Mouse (Mus musculus) limb, embryonic 11.5 days (tissue): Measurements from ENCODE around the gene Ptgs1. TPM values are rescaled to one million over a fixed set of nuclear protein-coding genes. Genes with fewer than 3 reads are reported as not detected.

ENCODE experiments used
- ATAC-seq: fragments of 200-750 bp; cut with Nextera tagmentation; 2 replicates; pipeline ENCODE4 v1.8.0; 2017; ENCODE audit warnings: low read depth; ENCODE audit not compliant: insufficient number of reproducible peaks, low FRiP score, low TSS enrichment
- DNase-seq: peaks from one replicate; pipeline ENCODE4 v3.0.0-alpha.2; 2015; ENCODE audit warnings: low spot score
- H3K27ac ChIP-seq: fragments of 300-500 bp; sonication (generic); replicated peaks from 2 replicates; pipeline ENCODE4 v1.5.1; 2014; ENCODE audit warnings: low read depth, mild to moderate bottlenecking, low read length
- H3K27me3 ChIP-seq: fragments of 300-500 bp; sonication (generic); 2 replicates; pipeline ENCODE4 v1.6.1; 2014; ENCODE audit warnings: mild to moderate bottlenecking, low read length, mixed read lengths; ENCODE audit not compliant: control insufficient read depth, insufficient read depth
- H3K36me3 ChIP-seq: fragments of 300-500 bp; sonication (generic); 2 replicates; pipeline ENCODE4 v1.6.1; 2014; ENCODE audit warnings: mild to moderate bottlenecking, low read length, moderate library complexity, mixed read lengths; ENCODE audit not compliant: control insufficient read depth, insufficient read depth
- H3K4me1 ChIP-seq: fragments of 300-500 bp; sonication (generic); 2 replicates; pipeline ENCODE4 v1.6.1; 2014; ENCODE audit warnings: low read length, mixed read lengths; ENCODE audit not compliant: control insufficient read depth, insufficient read depth
- H3K4me2 ChIP-seq: fragments of 300-500 bp; sonication (generic); 2 replicates; pipeline ENCODE4 v1.6.1; 2014; ENCODE audit warnings: low read depth, mild to moderate bottlenecking, moderate library complexity; ENCODE audit not compliant: severe bottlenecking
- H3K4me3 ChIP-seq: fragments of 300-500 bp; sonication (generic); 2 replicates; pipeline ENCODE4 v1.5.1; 2014; ENCODE audit warnings: low read depth, low read length
- H3K9ac ChIP-seq: fragments of 300-500 bp; sonication (generic); 2 replicates; pipeline ENCODE4 v1.6.1; 2014; ENCODE audit warnings: mild to moderate bottlenecking, low read length
- H3K9me3 ChIP-seq: fragments of 300-500 bp; sonication (generic); 2 replicates; pipeline ENCODE4 v1.6.1; 2016; ENCODE audit warnings: low read length; ENCODE audit not compliant: control insufficient read depth
- WGBS: fragments of 180-500 bp; shearing (Covaris S2); extraction: QIAGEN DNeasy Blood & Tissue Kit; methylation state at CpG from one replicate; pipeline ENCODE4 v1.1.7; 2014; 5-methylcytosine and 5-hydroxymethylcytosine counted together
- polyA plus RNA-seq: library from polyadenylated mRNA; unstranded; fragments of >200 nt; fragmentation: Nextera tagmentation; extraction: Ambion mirVana; gene quantifications from 2 replicates; pipeline ENCODE4 v1.2.1, GENCODE M21; 2014

Ptgs1 gene
- polyA plus RNA-seq, 1 experiment from 2014 or later: 4.0 TPM

GRCm38 (mm10) chr2:36210796-36211195 lies 19.4 kb upstream of the Ptgs1 start:
- ATAC-seq: no peak
- DNase-seq: peak; percentile 67
- 2% methylated on average over 28 of the region's 34 CpGs for WGBS
- no peaks in the 10 kb centered on the region for H3K9me3 ChIP-seq
- peaks cover 24% of the 10 kb centered on the region for H3K4me1 ChIP-seq
- 0 out of 2 replicates have a peak overlapping the region, but pooled peaks have one; percentile 3 for H3K4me3 ChIP-seq
- H3K27me3 ChIP-seq: peaks cover 5% of the 10 kb centered on the region; the same call in 1 of the 2 replicates
- H3K27ac ChIP-seq: no peak overlapping the region
- no peak overlapping the region for H3K9ac ChIP-seq
- H3K36me3 ChIP-seq: no peaks in the 10 kb centered on the region
- H3K4me2 ChIP-seq: peak overlapping the region; percentile 7; the same call in 1 of the 2 replicates

DNA sequence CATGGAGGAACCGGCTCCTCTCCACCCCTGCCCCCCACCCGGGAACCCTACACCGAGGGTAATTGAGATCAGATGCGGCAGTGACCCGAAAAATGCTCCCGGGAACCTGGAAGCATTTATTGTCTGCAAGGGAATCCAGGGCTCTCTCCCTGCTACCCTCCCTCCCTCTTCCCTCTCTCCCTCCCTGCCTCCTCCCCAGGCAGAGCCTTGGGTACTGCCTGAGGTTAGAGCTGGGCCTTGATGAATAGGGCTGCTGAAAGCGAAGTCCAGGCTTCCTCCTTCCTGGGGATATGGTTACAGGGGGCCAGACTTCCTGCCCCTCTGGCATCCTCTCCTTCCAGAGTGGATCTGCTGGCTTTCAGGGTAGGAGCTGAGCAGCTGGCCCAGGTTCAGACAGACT lies 18.4 kb upstream of the Ptgs1 start:
- peak; percentile 33; the same call in 1 of the 2 replicates for ATAC-seq
- Histone ChIP-seq H3K36me3 (no peaks in the 10 kb centered on the region), H3K9me3 (no peaks in the 10 kb centered on the region), H3K27me3 (peaks cover 5% of the 10 kb centered on the region; the same call in 1 of the 2 replicates), H3K4me2 (peak overlapping the region; percentile 24; the same call in 1 of the 2 replicates), H3K4me1 (peaks cover 23% of the 10 kb centered on the region), H3K27ac (no peak overlapping the region), H3K9ac (peak overlapping the region; percentile 27; the same call in 1 of the 2 replicates), H3K4me3 (no peak overlapping the region)
- WGBS: 3% methylated on average over 7 of the region's 7 CpGs
- peak; percentile 77 for DNase-seq

DNA sequence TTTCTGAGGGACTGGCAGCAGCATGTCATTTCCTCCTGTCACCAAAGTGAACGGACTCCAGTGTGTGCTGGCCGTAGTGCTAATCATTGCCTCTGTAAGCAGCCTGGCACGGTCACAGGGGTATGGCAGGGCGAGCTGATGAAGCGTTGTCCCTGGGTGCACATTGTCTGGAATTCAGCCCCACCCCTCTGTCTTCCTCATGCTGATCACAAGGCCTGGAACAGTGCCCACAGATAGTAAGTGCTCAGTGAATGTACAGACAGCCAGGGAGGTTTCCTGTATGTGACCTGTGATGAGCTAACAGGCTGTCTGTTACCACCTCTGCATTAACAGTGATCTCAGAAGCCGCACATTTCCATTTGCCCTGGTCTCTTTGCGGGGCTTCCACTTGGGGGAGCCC lies 17.1 kb upstream of the Ptgs1 start:
- peaks cover 17% of the 10 kb centered on the region for H3K4me1 ChIP-seq
- H3K9ac ChIP-seq: no peak overlapping the region
- no peak for ATAC-seq
- no peaks in the 10 kb centered on the region for H3K36me3 ChIP-seq
- WGBS: 70% methylated on average over 7 of the region's 7 CpGs
- H3K4me3 ChIP-seq: no peak overlapping the region
- H3K4me2 ChIP-seq: no peak overlapping the region
- no peaks in the 10 kb centered on the region for H3K9me3 ChIP-seq
- no peak overlapping the region for H3K27ac ChIP-seq
- peaks cover 5% of the 10 kb centered on the region; the same call in 1 of the 2 replicates for H3K27me3 ChIP-seq
- no peak for DNase-seq

DNA sequence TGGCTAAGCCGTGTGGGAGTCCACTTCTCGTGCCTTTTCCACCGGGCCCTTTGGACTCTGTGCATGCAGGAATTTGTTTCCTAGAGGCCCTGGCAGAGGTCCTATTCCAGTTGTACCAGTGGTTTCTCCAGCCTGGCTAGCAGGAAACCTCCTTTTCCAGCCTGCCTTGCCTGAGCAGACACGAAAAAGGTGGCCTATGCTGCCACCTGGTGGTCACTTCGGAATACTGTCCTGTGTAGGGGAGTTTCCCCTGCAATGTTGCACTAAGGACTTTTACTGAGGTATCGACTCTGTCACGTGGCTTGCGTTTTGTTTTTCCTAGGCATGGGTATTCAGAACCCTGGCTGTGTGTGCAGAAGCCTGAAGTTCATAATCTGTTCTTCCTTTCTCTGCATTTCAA lies 16.2 kb upstream of the Ptgs1 start:
- H3K9me3 ChIP-seq: no peaks in the 10 kb centered on the region
- no peak overlapping the region for H3K27ac ChIP-seq
- peaks cover 17% of the 10 kb centered on the region for H3K4me1 ChIP-seq
- H3K36me3 ChIP-seq: no peaks in the 10 kb centered on the region
- DNase-seq (peak; percentile 95), ATAC-seq (peak; percentile 65)
- H3K4me3 ChIP-seq: no peak overlapping the region
- peaks cover 5% of the 10 kb centered on the region; the same call in 1 of the 2 replicates for H3K27me3 ChIP-seq
- H3K9ac ChIP-seq: no peak overlapping the region
- 8% methylated on average over 8 of the region's 8 CpGs for WGBS
- H3K4me2 ChIP-seq: no peak overlapping the region

DNA sequence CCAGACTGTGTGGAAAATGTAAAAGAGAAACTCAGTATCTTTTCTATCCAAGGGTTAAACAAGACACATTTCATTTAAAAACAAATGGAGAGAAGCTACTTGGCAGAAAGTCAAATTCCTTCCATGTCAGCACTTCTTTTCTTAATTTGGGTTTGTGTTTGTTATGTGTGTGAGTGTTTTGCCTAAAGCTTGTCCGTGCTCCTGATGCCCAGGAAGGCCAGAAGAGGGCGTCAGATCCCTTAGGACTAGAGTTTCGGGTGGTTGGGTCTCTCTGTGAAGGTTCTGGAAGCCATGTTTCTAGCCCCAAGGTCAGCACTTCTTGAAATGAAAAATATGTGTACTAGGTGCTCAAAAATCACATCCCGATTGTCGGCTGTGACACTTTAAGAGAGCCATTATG lies 15.8 kb upstream of the Ptgs1 start:
- no peaks in the 10 kb centered on the region for H3K9me3 ChIP-seq
- WGBS: 68% methylated on average over 5 of the region's 5 CpGs
- H3K9ac ChIP-seq: no peak overlapping the region
- DNase-seq (no peak), ATAC-seq (no peak)
- H3K4me2 ChIP-seq: no peak overlapping the region
- no peak overlapping the region for H3K4me3 ChIP-seq
- no peak overlapping the region for H3K27ac ChIP-seq
- H3K4me1 ChIP-seq: peaks cover 17% of the 10 kb centered on the region
- H3K27me3 ChIP-seq: peaks cover 5% of the 10 kb centered on the region; the same call in 1 of the 2 replicates
- no peaks in the 10 kb centered on the region for H3K36me3 ChIP-seq

- Histone ChIP-seq H3K4me3 (no peak overlapping the region), H3K4me2 (no peak overlapping the region), H3K36me3 (no peaks in the 10 kb centered on the region), H3K27me3 (peaks cover 5% of the 10 kb centered on the region; the same call in 1 of the 2 replicates), H3K9me3 (no peaks in the 10 kb centered on the region), H3K4me1 (peaks cover 17% of the 10 kb centered on the region), H3K9ac (no peak overlapping the region), H3K27ac (no peak overlapping the region)
- DNase-seq: no peak
- ATAC-seq: no peak
- 91% methylated on average over 5 of the region's 5 CpGs for WGBS
Measured at GRCm38 (mm10) chr2:36215203-36215739, 15.0 kb upstream of the Ptgs1 start.

DNA sequence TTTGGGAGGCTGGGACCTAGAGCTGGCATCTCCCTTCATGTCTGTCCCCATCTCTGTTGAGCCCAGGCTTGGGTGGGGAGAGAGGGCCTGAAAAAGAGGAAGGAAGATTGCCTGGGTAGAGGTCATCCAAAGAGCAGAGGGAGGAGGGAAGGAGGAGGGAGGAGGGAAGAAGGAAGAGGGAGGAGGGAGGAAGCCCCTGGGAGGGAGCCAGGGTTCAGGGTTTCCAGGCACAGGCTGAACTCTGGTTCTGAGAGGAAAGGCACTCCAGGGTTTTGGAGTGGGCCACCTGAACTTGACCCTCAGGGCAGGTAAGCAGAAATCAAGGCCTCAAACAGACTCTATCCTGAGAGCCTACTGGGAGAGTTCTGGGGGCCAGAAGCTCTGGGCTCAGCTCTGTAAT lies 13.7 kb upstream of the Ptgs1 start:
- no peak for DNase-seq
- Histone ChIP-seq H3K27me3 (no peaks in the 10 kb centered on the region), H3K4me2 (no peak overlapping the region), H3K9me3 (no peaks in the 10 kb centered on the region), H3K27ac (no peak overlapping the region), H3K36me3 (no peaks in the 10 kb centered on the region), H3K4me1 (peaks cover 15% of the 10 kb centered on the region), H3K4me3 (no peak overlapping the region), H3K9ac (no peak overlapping the region)
- no peak for ATAC-seq

DNA sequence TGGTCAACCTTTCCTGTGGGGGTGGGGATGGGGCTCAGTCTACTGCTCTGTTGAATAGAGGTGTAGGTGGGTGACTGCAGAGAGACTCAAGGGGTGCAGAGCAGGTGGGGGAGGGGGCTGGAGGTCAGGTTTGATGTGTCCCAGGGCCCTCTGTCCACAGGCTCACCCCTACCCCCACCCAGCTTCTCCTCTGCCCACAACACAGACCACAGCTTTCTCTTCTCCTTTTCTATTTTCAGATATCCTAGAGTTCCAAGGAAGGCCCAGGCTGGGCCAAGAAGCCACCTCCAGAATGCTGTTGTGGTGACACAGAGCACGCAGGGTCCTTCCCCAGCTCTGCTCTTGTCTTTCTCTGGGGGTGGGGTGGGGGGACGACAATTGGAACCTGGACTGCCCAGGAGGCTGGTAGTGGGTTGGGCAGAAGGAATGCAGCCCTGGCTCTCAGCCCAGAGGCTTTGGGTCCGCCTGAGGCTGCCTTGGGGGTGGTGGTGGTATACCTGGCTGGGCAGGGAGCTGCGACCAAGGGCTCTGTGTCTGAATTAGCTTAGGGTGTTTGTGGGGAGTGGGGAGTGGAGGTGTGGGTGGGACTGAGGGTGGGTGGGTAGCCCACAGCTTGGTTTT lies 13.2 kb upstream of the Ptgs1 start:
- peaks cover 11% of the 10 kb centered on the region for H3K4me1 ChIP-seq
- H3K4me2 ChIP-seq: no peak overlapping the region
- WGBS: 60% methylated on average over 4 of the region's 4 CpGs
- ATAC-seq (no peak), DNase-seq (no peak)
- no peak overlapping the region for H3K27ac ChIP-seq
- no peak overlapping the region for H3K9ac ChIP-seq
- H3K27me3 ChIP-seq: no peaks in the 10 kb centered on the region
- no peaks in the 10 kb centered on the region for H3K36me3 ChIP-seq
- H3K9me3 ChIP-seq: no peaks in the 10 kb centered on the region
- H3K4me3 ChIP-seq: no peak overlapping the region
